Mouse (Mus musculus) lung, adult 2 months (tissue): ENCODE data around the gene Vmn1r234. TPM values are rescaled to one million over a fixed set of nuclear protein-coding genes. Genes with fewer than 3 reads are reported as not detected.
"Not testable (repeated sequence)": the region's sequence is repeated elsewhere in the genome, so short reads cannot be mapped to it uniquely, and the experiment has no call there.

ENCODE experiments used
- DNase-seq: peaks from one replicate; pipeline ENCODE4 v3.0.0; 2022
- H3K4me1 ChIP-seq: fragments of 200-500 bp; 2 replicates; pipeline ENCODE4 v1.6.1; 2011; ENCODE audit warnings: low read length; ENCODE audit not compliant: control insufficient read depth, insufficient read depth
- H3K4me3 ChIP-seq: fragments of 200-500 bp; replicated peaks from 2 replicates; pipeline ENCODE3; 2011; ENCODE audit warnings: low read depth, mild to moderate bottlenecking, control low read depth, low read length; ENCODE audit errors: extremely low read depth
- CTCF ChIP-seq: fragments of 200-500 bp; IDR thresholded peaks from 2 replicates; pipeline ENCODE4 v1.5.1; 2011; ENCODE audit warnings: mild to moderate bottlenecking, low read length, control low read depth; ENCODE audit not compliant: insufficient read depth
- POLR2A ChIP-seq: fragments of 200-500 bp; IDR thresholded peaks from 2 replicates; pipeline ENCODE4 v1.6.1; 2011; ENCODE audit warnings: low read depth, mild to moderate bottlenecking, control low read depth, low read length, borderline replicate concordance; ENCODE audit errors: extremely low read depth
- WGBS: fragments of 180-500 bp; shearing (Covaris S2); methylation state at CpG from one replicate; pipeline ENCODE4 v1.1.7; 2018; 5-methylcytosine and 5-hydroxymethylcytosine counted together
- polyA plus RNA-seq: library from polyadenylated mRNA; depleted of rRNA; stranded (reverse); fragments of >200 nt; gene quantifications from 2 replicates; pipeline ENCODE4 v1.2.3, GENCODE M21; 2012; rRNA removed

The Vmn1r234 gene
- polyA plus RNA-seq, result not detected in 2 replicates

DNA sequence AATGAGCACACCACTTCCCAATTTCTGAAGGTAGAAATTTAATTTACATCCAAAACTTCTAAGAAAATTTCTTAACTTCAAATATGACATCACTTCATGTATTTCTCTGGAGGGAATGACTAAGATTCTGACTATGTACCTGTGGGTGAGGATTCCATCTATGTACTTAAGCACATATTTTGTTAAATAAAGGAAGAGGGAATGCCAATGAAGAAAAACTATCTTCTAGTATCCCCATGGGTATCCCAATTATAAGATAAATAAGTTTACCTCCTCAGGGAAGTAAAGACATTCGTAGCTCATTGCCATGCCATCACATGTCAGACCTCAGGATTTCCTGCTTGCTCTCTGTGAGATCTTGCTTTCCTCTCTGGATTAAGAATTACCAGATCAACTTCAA, at the start of gene Vmn1r234:
Gene Vmn1r234, plus strand, starts transcription at position 301 of the 400 bp plus-strand sequence.
- WGBS, result 64% methylated on average over 1 of the region's 1 CpGs
- Histone ChIP-seq H3K4me1 (no peaks in the 10 kb centered on the region), H3K4me3 (no peak within 1 kb of the TSS)
- TF ChIP-seq POLR2A, result no peak
- no peak for TF ChIP-seq CTCF
- DNase-seq, result no peak

DNA sequence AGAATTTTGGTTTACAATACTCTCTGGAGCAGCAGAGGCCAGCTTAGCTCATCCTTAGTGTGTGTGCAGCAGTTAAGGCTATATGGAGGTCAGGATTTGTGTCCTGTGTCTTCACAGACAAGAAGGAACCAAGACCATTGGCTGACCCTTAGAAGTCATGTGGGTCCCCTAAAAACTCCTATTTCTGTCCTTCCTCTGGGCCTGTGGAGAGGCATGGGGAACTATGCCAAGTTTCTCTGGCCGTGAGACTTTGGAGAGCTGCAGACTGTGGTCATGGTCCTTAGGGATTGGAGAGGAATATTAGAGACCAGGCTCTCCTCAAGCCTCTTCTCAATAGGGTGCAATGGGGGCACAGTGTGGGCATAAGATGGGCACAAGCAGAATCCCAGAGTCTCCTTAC, 14.8 kb upstream of the Vmn1r234 start:
- 74% methylated on average over 1 of the region's 1 CpGs for WGBS
- DNase-seq, H3K4me1 ChIP-seq, H3K4me3 ChIP-seq: not testable (repeated sequence)

DNA sequence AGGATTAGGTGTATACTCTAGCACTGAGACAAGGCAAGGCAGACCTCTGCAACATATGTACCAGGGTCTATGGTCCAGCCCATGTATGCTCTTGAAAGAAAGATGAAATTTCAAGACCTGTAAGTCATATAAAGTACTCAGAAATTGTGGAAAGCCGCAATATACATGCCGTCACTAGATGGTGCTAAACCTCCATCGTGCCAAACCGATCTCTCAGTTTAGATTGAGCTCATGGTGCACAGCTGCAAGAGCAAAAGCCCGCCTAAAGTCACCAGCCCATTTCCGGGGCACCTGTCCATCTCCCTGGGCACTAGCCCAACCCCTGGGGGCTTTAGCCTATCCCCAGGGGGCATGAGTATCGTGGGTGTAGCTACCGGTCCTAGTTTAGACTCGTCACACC, 5.8 kb downstream of the Vmn1r234 start:
- H3K4me1 ChIP-seq, result no peaks in the 10 kb centered on the region
- 28% methylated on average over 9 of the region's 9 CpGs for WGBS
- TF ChIP-seq CTCF, result peak; percentile 18; the same call in 1 of the 2 replicates
- TF ChIP-seq POLR2A, result no peak
- H3K4me3 ChIP-seq, result no peak overlapping the region
- DNase-seq, result peak; percentile 19

DNA sequence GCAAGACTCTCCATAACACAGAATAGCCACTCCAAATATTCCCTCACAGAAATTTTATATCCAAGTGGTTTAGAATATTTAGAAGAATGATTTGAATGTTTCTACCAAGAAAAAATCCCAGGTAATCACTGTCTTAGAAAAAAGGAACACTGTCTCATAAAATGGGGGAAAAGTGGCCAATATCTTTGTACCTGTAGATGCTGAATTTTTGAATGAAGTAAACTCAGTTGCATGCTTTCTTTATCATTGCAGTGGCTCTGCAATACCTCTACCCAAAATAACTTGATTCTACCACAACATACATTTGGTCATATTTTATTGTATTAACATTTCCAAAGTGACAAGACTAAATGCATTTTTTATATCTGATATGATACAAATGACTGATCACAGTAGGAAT, 30.2 kb downstream of the Vmn1r234 start, which contains the start of gene Vmn1r235:
Gene Vmn1r235, plus strand, starts transcription at position 301 of the 400 bp plus-strand sequence.
- no peaks in the 10 kb centered on the region for H3K4me1 ChIP-seq
- no peak for DNase-seq
- TF ChIP-seq CTCF (no peak), POLR2A (no peak)
- no peak within 1 kb of the TSS for H3K4me3 ChIP-seq

DNA sequence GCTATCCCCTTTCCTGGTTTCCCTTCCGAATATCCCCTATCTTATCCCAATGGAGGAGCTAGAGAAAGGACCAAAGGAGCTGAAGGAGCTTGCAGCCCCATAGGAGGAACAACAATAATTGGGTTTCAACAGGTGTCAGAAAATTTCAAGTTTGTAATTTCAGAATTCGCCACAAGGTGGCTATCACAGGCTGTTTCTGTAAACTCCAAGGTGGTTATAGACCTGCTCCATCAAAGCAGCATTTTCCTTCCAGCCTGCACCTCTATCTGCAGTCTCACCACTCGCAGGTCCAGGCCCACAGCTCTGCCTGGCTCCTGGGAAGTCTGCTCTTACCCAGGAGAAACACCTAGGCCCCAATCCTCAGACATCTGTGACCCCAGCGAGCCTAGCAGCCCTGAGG, 46.2 kb downstream of the Vmn1r234 start:
- DNase-seq, result peak; percentile 8
- WGBS, result 6% methylated on average over 4 of the region's 4 CpGs
- 0 out of 2 replicates have a peak, but pooled peaks have one; percentile 7 for TF ChIP-seq CTCF
- TF ChIP-seq POLR2A, result no peak

DNA sequence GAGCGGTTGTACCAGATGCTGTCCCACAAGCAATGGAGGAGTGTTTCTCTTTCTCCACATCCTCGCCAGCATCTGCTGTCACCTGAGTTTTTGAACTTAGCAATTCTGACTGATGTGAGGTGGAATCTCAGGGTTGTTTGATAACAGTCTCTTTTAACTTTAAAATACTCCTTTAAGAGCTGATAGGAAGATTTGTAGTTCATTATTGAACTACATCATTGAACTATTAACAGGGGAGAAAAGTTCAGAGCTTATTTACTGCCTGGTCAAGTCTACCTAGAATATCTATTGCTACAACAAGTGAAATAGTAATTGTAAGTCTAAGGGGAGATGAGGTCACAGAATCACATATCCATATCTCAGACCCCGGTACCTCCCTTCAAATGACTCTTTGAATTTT, 56.8 kb downstream of the Vmn1r234 start, which contains the start of gene Vmn1r236:
Gene Vmn1r236, plus strand, starts transcription at position 301 of the 400 bp plus-strand sequence.
- 74% methylated on average over 3 of the region's 3 CpGs for WGBS
- Histone ChIP-seq H3K4me1 (no peaks in the 10 kb centered on the region), H3K4me3 (no peak within 1 kb of the TSS)
- TF ChIP-seq POLR2A (no peak), CTCF (no peak)
- DNase-seq, result no peak

More for the DNA sequence above, 46.2 kb downstream of the Vmn1r234 start:
- Histone ChIP-seq H3K4me1 (no peaks in the 10 kb centered on the region), H3K4me3 (no peak overlapping the region)

DNA sequence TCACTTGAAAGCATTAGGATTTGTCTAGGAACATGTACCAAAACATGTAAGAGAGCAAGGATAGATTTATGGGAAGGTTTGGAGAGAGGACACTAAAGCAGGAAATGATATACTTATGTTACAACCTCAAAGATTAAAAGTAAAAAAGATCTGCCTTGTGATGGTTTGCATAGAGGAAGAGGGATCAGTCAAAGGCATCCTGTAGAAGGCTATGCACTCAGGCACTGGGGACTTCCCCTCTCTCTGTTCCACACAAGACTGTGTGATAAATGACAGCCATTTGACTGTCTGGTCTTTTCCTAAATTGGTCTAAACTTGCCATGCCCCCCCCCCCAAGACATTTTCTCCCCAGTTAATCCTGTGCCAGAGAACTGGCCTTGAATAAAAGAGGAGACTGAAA, 58.5 kb downstream of the Vmn1r234 start:
- Histone ChIP-seq H3K4me3 (no peak overlapping the region), H3K4me1 (no peaks in the 10 kb centered on the region)
- TF ChIP-seq POLR2A (no peak), CTCF (no peak)
- DNase-seq, result no peak

Other genes with a start within 250 kb of the Vmn1r234 start
- not detected in 2 replicates for gene Vmn1r233, start 229.6 kb upstream of the Vmn1r234 start, polyA plus RNA-seq
- 1.6 and 2.7 TPM in 2 replicates for gene Zfp160, start 217.2 kb upstream of the Vmn1r234 start, polyA plus RNA-seq
- gene Vmn1r235, start 30.3 kb downstream of the Vmn1r234 start, polyA plus RNA-seq, result not detected in 2 replicates
- not detected in 2 replicates for gene Vmn1r236, start 56.9 kb downstream of the Vmn1r234 start, polyA plus RNA-seq
- gene Vmn1r237, start 85.8 kb downstream of the Vmn1r234 start, polyA plus RNA-seq, result not detected in 2 replicates
- gene Zfp677, start 157.7 kb downstream of the Vmn1r234 start, polyA plus RNA-seq, result 0.16 and 0.38 TPM in 2 replicates
- gene Zfp54, start 197.1 kb downstream of the Vmn1r234 start, polyA plus RNA-seq, result 0.83 and 1.1 TPM in 2 replicates
- gene Zfp51, start 224.3 kb downstream of the Vmn1r234 start, polyA plus RNA-seq, result 0.69 and 1.3 TPM in 2 replicates